Mouse (Mus musculus) brain, adult 2 months (tissue): ENCODE results near the gene Atp6v0d1.
"Not testable (repeated sequence)": the region's sequence is repeated elsewhere in the genome, so short reads cannot be mapped to it uniquely, and the experiment has no call there.

ENCODE experiments used
- DNase-seq: peaks from one replicate; pipeline ENCODE4 v3.0.0; 2011; ENCODE audit warnings: low read depth, low spot score

Gene Atp6v0d1

DNA sequence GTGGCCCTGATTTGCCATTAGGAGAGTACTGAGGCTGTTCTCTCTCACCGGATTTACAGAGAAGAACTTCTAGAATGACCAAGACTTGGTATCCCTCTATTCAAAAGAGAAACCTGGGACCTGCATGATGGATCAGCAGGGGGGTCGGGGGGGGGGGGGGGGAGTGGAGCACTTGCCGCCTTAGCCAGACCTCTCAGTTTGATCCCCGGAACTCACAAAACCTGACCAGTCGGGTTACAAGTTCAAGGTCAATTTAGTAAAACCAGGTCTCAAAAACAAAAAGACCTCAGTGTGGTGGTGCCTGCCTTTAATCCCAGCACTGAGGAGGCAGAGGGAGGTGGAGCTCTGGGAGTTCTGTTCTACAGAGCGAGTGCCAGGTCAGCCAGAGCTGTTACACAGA lies 8.9 kb upstream of the Atp6v0d1 start:
- no peak for DNase-seq

DNA sequence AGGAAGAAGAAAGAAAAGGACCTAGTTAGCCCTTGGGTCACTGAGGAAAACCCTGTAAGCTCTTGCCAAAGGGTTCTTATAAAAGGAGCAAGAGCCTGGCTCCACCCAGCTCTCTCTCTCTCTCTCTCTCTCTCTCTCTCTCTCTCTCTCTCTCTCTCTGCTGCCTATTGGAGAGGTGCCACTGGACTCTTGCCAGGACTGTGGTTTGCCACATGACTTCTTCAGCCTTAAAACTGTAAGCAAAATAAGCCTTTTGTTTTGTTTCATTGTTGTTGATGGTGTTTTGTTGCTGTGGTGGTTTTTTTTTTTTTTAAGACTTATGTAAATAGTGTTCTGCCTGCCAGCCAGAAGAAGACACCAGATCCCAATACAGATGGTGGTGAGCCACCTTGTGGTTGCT lies 7.6 kb upstream of the Atp6v0d1 start:
- DNase-seq, result peak; percentile 70

DNA sequence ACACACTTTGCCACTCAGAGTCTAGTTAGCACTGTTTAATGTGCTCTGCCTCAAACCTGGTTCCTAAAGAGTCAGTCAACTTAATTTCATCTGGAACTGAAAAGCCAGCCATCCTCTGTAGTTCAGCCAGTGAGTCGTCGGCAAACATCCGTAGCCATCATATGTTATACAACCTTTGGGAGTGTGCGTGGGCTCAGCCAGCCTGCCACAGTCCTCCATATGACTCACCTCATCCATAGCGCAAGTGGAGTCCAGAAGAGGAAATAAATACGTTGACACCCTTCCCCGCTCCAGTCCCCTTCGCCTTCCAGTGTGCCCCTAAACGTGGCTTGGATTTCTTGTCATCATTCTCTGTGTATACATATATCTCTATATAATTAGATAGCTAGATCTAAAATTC lies 6.0 kb upstream of the Atp6v0d1 start:
- peak; percentile 79 for DNase-seq

DNA sequence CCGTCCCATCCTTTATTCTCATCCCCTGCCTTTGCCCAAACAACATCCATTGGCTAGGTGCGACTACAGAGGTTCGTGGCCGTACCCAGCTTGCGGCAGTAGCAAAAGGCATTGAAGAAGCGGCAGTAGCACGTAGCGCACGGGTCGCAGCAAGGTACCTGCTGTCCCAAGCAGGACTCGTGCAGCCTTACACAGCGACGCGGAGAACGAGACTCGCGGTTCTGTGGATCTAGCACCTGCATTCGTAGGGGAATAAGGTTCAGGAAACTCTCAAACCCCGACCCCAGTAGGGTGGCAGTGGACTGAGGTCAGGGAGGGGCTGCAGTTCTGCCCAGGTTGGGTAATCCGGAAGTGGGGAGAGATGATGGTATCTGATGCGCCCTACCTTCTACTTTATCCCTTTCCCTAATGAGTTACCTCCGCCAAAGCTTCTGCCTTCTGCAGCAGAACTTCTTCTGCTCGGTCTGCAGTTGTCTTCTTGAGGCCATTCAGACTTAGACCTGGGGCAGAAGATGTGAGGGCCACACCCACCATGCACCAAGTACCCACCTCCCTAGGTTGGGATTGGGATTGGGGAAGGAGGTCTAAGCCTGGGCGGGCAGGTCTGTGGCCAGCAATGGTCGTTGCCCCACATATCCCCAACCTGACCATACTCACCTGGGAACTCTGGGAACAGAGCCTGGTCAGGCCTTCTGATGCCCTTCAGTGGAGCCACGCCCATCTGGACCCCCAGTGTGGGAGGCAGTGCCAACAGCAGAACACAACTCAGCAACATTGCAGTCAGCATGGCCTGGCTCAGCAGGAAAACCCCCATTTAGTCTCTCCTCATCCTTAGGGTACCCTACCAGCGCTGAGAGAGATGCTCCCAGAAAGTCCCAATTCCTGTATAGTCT lies 1.1 kb upstream of the Atp6v0d1 start:
- peak; percentile 27 for DNase-seq

DNA sequence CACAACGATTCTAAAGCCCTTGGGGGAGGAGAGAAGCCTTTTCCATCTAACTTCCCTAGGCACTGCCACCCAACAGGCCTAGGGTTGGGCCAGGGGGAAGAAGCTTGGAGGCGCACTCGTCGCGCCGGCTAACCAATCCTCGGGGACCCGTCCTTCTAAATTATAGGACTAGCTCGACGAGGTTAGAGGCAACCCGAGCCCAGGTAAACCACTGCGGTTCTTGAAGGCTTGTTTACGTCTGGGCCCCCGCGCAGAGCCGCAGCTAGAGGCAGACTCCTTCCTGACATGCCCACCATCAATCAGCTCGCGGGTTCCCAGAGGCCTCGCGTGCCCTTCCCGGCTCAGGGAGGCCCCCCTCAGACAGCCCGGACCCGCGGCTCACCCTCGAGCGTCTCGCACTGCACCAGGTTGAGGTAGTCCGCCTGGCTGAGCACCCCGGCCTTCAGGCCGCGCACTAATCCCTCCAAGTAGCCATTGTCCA lies 406 bp downstream of the Atp6v0d1 start:
- peak; percentile 37 for DNase-seq

DNA sequence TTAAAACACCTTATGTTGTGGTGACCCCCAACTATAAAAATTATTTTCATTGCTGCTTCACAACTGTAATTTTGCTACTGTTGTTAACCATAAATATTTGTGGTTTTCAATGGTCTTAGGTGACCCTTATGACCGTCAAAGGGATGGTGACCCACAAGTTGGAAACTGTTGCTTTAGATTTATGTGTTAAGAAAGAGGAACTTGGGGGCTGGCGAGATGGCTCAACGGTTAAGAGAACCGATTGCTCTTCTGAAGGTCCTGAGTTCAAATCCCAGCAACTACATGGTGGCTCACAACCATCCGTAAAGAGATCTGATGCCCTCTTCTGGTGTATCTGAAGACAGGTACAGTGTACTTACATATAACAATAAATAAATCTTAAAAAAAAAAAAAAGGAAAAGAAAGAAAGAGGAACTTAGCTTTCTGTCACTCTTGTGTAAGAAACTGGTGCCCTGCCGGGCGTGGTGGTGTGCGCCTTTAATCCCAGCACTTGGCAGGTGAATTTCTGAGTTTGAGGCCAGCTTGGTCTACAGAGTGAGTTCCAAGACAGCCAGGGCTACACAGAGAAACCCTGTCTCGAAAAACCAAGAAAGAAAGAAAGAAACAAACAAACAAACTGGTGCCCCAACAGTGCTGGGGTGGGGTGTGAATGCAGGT lies 1.1 kb downstream of the Atp6v0d1 start:
- not testable (repeated sequence) for DNase-seq

DNA sequence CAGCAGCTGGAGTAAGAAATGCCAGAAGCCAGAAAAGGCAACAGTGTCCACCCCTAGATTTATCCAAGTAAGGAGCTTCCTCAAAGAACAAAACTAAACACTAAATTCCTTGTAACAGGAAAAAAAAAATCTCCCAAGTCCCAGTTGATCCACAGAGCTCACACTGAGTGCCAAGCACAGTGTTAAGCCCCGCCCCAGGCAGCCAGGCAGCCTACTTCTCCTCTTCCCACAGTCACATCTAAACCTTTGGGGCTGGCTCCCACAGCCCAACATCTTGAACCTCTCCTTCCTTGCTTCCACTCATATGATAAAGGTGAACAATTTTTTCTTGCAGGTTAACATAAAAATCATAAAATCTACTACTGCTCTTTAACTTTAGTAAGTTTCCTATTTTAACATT lies 2.0 kb downstream of the Atp6v0d1 start:
- DNase-seq, result no peak

DNA sequence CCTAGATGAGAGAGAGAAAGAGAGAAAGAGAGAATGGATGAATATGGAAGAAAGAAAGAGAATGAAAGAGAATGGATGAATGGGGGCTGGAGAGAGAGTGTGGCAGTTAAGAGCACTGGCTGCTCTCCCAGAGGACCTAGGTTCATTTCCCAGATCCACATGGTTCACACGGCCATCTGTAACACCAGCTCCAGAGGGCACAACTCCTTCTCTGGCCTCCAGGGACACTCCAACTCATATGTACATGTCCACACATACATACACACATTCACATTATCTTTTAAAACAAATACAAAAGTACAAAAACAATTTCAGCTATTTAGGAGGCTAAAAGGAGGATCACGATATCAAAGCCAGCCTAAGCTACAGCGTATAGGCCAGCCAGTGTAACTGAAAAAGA lies 3.0 kb downstream of the Atp6v0d1 start:
- no peak for DNase-seq

DNA sequence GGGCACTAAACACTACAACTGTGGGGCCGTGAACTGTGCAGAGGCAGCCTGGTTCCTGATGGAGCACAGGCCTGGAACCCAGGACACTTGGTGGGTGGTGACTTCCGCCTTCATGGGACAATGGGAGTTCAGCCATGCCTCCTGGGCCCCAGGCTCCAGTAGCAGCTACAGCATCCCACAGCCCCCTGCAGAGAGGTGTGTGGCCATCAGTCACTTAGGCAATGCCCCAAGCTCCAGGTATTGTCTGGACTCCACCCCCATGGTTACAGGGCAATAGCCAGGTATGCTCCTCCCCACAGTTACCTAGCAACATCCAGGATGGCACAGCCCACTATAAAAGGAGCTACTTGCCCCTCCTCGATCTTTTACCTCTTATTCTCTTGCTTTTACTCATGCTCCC lies 10.6 kb downstream of the Atp6v0d1 start:
- no peak for DNase-seq

DNA sequence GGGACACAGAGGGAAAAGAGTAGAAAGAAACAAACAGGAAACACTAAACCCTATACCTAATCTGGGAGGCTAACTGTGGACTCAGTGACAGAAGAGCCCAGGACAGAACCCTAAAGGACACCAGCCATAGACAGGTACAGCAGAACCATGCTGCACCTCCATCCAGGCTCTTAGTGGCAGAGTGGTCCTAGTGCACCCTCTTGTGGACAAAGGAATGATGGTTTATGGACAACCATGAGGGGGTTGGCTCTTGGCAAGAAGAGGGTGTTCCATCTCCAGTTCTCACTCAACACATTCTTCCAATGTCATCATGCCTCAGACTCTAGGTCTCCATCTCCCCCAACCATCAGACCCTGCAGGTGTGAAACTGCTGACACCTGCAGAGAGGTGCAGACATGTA lies 11.8 kb downstream of the Atp6v0d1 start:
- peak; percentile 90 for DNase-seq

DNA sequence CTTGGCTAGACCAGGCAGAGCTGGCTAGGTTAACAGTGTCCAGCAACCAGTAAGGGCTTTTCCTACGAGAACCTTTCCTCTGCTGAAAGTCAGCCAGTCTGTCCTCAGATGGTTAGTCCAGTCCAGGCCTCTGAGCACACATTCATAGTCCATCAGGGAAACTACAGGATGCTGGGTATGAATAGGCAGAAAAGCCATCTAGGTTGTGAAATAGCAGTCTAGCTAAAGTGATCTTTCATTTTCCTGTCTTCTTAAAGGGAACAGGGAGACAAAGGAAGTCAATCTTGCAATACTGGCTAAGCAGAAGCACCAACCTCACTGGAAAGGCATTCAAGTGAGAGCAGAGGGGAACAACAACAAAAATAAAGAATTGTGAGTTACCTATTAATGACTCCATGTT lies 13.0 kb downstream of the Atp6v0d1 start:
- DNase-seq, result no peak

DNA sequence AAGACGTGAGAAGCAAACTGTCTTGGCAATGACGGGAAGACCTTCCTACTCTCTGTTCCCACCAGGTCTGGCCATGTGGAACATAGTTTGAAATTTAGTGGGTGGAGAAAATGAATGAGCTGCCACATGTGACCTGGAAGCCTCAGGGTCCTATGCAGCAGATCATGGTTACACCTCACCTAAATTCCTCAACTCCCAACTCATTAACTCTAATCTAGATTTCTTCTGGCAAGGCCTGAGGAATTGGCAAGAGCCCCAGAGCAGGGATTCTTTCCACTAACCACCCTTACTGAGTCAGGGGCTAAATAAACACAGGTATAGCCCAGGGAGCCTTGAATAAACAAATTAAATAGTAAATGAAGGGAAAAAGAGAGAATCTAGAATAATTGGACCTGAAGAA lies 13.8 kb downstream of the Atp6v0d1 start:
- DNase-seq, result no peak

DNA sequence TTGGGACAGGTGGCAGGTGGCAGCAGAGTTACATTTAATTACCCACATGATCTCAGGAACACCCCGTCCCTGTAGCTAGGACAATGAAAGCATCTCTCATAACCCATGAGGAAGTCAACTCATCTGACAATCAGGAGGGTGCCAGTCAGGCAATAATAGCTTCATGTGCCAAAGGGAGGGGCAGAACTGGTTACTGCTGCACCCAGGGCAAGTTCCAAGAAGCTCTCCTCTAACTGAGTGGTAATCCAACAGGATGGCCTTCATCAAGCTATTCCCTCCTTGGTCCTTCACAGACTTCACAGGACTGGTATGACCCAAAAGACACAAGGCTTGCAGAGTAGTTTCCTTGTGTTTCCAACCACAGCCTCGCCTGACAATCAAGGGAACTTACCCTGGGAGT lies 15.8 kb downstream of the Atp6v0d1 start:
- DNase-seq, result no peak

DNA sequence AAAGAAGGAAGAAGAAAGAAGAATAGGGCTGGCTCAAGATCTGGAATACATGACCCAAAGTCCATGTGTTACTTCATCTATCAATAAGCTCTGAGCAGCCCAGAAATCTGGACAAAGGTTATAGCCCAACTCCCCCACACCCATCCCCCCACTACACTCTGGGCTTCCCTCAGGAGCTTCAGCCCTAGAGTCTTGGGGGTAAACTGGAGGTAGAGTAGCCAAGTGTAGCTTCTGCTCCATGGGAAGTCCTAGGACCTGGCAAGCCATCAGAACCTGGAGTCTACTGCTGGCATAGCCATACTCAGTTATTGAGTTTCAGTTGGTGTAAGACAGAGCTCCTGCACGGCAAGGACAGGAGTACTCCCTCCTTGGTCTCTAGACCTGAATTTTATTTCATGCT lies 16.3 kb downstream of the Atp6v0d1 start:
- DNase-seq, result peak; percentile 22

DNA sequence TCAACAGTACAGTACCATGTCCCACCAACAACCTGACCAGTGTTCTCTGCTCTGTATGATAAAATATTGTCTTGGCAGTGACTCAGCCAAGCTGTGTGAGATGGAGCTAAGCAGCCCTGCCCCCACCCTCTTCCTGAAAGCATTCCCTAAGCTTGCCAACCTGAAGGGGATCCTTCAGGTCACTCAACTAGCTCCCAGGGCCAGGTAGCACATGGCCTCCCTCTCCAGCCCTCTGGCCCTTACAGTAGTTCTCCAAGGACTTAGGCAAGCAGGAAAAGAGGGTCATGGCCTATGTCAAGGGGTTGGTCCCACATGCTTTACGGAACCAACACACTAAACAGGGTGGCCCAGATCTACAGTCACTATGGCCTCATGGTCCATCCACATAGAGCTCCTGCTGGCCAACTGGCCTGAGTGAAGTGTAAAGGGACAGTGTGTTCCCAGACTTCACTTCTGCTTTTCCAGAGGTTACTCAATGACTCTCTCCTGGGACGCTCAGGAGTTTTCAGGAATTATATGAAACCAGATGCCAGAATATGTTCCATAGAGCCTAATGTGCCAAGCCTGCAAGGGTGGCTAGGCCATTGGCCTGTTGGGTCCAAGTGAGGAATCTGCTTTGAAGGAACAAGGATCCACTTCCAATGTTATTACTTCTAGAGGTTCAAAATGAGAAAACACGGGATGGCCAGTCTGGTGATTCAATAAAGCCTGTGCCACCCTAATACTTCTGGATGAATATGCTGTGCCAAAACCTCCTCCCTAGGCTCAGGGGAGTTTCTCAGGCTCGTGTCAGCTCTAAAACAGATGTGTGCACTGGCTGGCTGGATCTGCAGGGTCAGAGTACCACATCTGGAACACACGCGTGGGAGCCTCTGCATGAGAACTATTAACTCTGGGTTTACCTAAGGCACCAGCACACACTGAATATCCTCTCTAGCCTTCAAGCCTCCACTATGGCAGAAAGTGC lies 19.2 kb downstream of the Atp6v0d1 start:
- DNase-seq, result peak; percentile 40

DNA sequence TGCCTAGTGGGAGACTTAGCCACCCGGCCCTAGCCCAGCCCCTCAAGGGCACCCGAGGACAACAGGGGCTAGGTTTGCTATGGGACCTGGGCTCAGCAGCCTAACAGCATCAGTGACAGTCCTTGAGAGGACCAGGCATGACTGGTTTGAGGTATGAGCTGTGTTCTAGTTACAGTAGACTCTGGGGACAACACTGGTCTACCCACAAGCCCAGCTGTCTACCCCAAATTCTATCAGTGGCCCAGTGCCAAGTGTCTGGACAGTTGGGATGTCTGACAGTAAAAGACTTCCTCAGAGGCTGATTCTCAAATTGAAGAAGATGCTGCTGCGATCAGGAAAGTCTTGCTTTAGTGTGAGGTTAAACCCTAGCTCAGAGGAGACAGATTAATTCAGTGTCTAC lies 20.6 kb downstream of the Atp6v0d1 start:
- peak; percentile 58 for DNase-seq

DNA sequence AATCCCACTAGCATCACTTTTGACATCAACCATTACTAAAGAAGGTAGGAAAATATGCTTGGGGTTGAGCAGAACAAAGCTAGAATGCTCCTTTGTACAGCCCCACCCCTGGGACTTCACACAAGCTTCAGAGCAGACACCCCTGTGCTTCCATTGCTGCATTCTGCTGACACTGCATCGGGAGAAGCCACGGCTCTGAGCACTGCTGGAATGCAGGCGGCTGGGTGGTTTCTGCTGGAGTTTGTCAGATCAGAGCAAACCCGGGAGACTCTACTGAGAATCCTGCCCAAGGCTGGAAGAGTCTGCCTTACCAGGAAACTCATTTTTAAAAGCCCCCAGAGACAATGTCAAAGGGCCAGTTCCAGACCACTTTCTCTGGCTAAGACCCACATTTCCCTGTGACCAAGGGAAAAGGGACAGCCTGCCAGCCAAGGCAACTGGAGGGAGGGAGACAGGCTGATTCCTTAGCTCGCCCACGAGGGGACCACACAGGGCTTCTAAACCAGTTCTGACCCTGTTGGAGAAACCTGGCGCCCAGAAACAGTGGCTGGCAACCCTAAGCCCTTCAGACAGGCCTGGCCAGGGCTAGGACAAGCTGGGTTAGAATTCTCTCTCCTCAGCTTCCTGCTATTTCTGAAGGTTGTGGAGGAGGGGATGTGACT lies 21.2 kb downstream of the Atp6v0d1 start:
- DNase-seq, result peak; percentile 49

DNA sequence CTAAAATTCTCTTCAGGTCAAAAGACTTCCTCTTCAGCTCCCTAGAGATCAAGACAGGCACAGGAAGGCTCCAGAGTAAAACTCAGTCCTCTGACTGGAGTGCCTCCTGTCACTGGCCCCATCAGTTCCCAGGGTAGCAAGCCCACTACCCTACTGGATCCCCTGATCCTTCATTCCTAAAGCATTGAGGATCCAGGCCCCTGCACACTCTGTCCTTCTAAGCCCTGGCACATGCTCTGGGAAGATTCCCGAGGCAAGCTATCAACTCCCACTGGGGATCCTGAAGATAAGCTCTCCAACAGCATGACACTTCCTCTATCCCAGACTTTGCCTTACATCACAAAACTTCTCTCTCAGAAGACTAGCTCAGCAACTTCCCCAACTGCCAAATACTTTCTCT lies 22.1 kb downstream of the Atp6v0d1 start:
- DNase-seq, result no peak

DNA sequence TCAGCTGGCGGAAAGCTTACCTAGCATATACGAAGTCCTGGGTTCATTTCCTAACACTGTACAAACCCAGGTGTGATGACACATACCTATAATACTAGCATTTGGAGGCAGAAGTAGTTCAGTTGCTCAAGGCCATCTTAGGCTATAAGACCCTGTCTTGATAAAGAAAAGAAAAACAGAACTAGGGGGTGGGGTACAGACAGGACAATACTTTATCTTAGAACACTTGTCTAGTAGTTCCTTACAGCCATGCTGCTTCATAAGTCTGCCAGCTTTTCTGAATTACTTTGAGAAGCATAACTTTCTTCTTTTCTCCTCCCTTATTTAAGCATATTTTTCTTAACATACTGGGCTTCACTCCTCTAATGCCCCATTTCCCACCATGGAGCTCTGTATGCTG lies 23.0 kb downstream of the Atp6v0d1 start:
- no peak for DNase-seq

DNA sequence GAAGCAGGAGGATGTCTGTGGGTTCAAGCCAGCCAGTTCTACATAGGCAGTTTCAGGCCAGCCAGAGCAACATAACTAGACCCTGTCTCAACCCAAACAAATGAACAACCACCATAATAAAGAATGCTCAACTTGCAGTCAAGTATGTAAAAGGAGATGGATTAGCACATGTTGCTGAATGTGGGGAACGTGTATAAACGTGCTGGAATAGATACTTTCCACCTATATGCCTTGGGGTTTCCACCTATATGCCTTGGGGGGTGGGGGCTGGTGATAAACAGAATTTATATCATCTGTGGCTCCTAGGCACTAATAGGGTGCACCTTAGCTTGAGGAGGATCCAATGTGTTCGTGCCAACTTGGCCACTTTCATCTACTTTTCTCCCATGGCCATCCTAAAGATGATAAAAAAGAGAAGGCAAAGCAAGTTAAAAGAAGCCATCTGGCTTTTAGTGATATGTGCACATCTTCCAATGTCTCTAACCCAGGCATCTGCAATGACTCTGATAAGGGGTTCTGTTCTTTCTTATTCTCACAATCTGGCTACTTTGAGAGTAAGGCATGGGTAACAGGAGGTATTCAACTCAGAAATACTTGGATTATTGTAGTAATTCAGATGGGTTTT lies 23.7 kb downstream of the Atp6v0d1 start:
- no peak for DNase-seq

DNA sequence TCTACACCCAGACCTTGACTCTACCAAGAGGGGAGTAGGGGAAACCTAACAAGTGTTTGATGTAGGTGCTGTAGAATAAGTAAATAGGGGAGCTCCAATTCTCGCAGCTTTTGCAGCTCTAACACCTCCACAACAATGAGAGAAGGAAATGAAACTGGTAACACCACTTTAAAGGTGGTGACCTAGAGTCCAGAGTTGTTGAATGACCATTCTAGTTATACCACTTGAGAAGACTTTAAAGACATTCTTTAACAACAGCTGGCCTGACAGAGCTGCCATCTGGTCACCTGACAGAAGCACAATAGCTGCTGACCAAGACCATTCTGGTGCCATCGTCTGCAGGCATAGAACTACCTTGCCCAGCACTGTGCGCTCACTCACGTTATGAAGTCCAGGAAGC lies 26.9 kb downstream of the Atp6v0d1 start:
- no peak for DNase-seq
